Mouse (Mus musculus): Measurements from ENCODE around the gene Shank2.

GRCm38 (mm10) chr7:144187869-144188430 lies 186.2 kb downstream of the Shank2 start:
- TF ChIP-seq ZC3H11A (IDR thresholded peaks at IDR 0.05; ENCODE audit: low read depth, low read length) (no peak), TCF12 (IDR thresholded peaks at IDR 0.05; ENCODE audit: low read depth, low read length) (no peak), E2F4 (IDR thresholded peaks at IDR 0.05; ENCODE audit: insufficient replicate concordance, low read depth, low read length) (no peak), EP300 (IDR thresholded peaks at IDR 0.05; ENCODE audit: low read length) (no peak)
